Mouse (Mus musculus) limb, embryonic 15.5 days (tissue): ENCODE measurements around the gene Smg6. TPM values are rescaled to one million over a fixed set of nuclear protein-coding genes. Genes with fewer than 3 reads are reported as not detected.

ENCODE experiments used
- ATAC-seq: fragments of 200-750 bp; cut with Nextera tagmentation; 2 replicates; pipeline ENCODE4 v1.8.0; 2017; ENCODE audit warnings: low read depth, moderate TSS enrichment; ENCODE audit not compliant: insufficient number of reproducible peaks, low FRiP score, low TSS enrichment
- H3K27ac ChIP-seq: fragments of 300-500 bp; sonication (generic); 2 replicates; pipeline ENCODE4 v1.5.1; 2015; ENCODE audit warnings: moderate library complexity, mild to moderate bottlenecking, inconsistent platforms
- H3K27me3 ChIP-seq: fragments of 300-500 bp; sonication (generic); 2 replicates; pipeline ENCODE4 v1.6.1; 2015; ENCODE audit warnings: inconsistent platforms
- H3K36me3 ChIP-seq: fragments of 300-500 bp; sonication (generic); 2 replicates; pipeline ENCODE4 v1.6.1; 2015; ENCODE audit warnings: inconsistent platforms
- H3K4me1 ChIP-seq: fragments of 300-500 bp; sonication (generic); 2 replicates; pipeline ENCODE4 v1.6.1; 2015; ENCODE audit warnings: inconsistent platforms
- H3K4me2 ChIP-seq: fragments of 300-500 bp; sonication (generic); 2 replicates; pipeline ENCODE4 v1.6.1; 2015; ENCODE audit warnings: mild to moderate bottlenecking, inconsistent platforms
- H3K4me3 ChIP-seq: fragments of 300-500 bp; sonication (generic); 2 replicates; pipeline ENCODE4 v1.5.1; 2015; ENCODE audit warnings: mild to moderate bottlenecking, inconsistent platforms
- H3K9ac ChIP-seq: fragments of 300-500 bp; sonication (generic); 2 replicates; pipeline ENCODE4 v1.6.1; 2015; ENCODE audit warnings: inconsistent platforms
- H3K9me3 ChIP-seq: fragments of 300-500 bp; sonication (generic); 2 replicates; pipeline ENCODE4 v1.6.1; 2016; ENCODE audit warnings: inconsistent platforms
- WGBS: fragments of 180-500 bp; shearing (Covaris S2); methylation state at CpG from one replicate; pipeline ENCODE4 v1.1.7; 2015; 5-methylcytosine and 5-hydroxymethylcytosine counted together
- polyA plus RNA-seq: library from polyadenylated mRNA; unstranded; fragments of >200 nt; fragmentation: Nextera tagmentation; extraction: Ambion mirVana; gene quantifications from 2 replicates; pipeline ENCODE4 v1.2.1, GENCODE M21; 2015

Gene Smg6
- polyA plus RNA-seq, 1 experiment from 2014 or later: 17.6 TPM

- WGBS: 74% methylated on average over 3 of the region's 3 CpGs
- Histone ChIP-seq H3K36me3 (peaks cover 31% of the 10 kb centered on the region), H3K27me3 (no peaks in the 10 kb centered on the region), H3K4me2 (no peak overlapping the region), H3K9me3 (no peaks in the 10 kb centered on the region), H3K4me3 (no peak overlapping the region), H3K27ac (no peak overlapping the region), H3K4me1 (no peaks in the 10 kb centered on the region), H3K9ac (no peak overlapping the region)
- ATAC-seq: no peak
Measured at GRCm38 (mm10) chr11:74946348-74946747, 20.7 kb downstream of the Smg6 start.

DNA sequence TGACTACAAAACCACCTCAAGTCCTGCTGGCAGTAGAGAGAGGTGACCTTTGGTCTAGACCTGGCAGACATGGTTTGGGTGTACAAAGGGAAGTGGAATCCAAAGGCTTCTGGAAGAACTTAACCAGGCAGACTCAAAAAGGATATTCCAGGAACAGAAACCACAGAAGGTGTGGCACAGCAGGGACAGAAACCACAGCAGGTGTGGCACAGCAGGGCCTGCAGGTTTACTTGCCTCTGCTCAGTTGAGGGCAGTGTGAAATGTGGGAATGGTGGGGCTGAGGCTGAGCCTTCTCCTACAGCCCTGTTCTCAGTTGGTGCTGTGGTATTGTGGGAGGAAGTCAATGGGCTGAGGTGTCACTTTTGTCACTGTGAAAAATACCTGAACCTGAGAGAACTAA is 29.3 kb downstream of the Smg6 start:
- H3K4me3 ChIP-seq: no peak overlapping the region
- H3K36me3 ChIP-seq: peaks cover 17% of the 10 kb centered on the region; the same call in 1 of the 2 replicates
- no peak overlapping the region for H3K9ac ChIP-seq
- H3K27me3 ChIP-seq: no peaks in the 10 kb centered on the region
- ATAC-seq: no peak
- H3K4me2 ChIP-seq: no peak overlapping the region
- no peaks in the 10 kb centered on the region for H3K9me3 ChIP-seq
- no peaks in the 10 kb centered on the region for H3K4me1 ChIP-seq
- H3K27ac ChIP-seq: peak overlapping the region; percentile 54

DNA sequence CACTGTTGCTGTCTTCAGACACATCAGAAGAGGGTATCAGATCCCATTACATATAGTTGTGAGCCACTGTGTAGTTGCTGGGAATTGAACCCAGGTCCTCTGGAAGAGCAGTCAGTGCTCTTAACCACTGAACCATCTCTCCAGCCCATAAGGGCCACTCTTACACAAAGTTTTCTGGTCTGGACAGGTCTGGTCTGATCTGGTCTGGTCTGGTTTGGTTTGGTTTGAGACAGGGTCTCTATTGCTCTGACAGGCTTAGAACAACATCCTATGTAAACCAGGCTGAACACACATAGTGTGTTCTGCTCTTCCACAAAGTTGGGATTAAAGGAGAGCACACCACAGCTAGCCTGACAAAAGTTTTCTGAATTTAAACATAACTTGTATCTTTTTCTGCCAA is 30.4 kb downstream of the Smg6 start:
- H3K36me3 ChIP-seq: peaks cover 14% of the 10 kb centered on the region; the same call in 1 of the 2 replicates
- no peak overlapping the region for H3K9ac ChIP-seq
- no peaks in the 10 kb centered on the region for H3K27me3 ChIP-seq

DNA sequence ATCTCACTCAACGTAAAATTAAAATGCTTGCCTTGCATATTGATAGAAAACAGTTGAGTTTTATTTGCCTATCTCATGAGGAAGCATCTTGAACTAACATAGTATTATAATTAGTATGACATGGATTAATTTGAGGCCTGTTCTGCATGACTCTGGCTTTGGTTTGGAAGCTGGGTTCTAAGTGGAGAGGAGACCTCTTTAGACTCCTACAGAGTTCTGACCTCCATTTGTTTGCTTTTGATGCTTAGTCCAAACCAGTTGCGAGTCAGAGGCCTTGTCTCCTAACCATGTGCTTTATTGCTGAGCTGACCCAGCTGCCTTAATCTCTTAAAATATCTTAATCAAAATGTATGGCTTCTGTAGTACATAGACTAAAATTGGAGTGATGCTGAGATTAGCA is 32.0 kb downstream of the Smg6 start:
- ATAC-seq: no peak
- WGBS: 89% methylated on average over 2 of the region's 2 CpGs
- Histone ChIP-seq H3K4me1 (no peaks in the 10 kb centered on the region), H3K36me3 (peaks cover 14% of the 10 kb centered on the region; the same call in 1 of the 2 replicates), H3K9ac (no peak overlapping the region), H3K4me2 (no peak overlapping the region), H3K27ac (no peak overlapping the region), H3K27me3 (no peaks in the 10 kb centered on the region), H3K4me3 (no peak overlapping the region), H3K9me3 (no peaks in the 10 kb centered on the region)

More for the DNA sequence above, 30.4 kb downstream of the Smg6 start:
- Histone ChIP-seq H3K4me1 (no peaks in the 10 kb centered on the region), H3K4me3 (no peak overlapping the region), H3K4me2 (no peak overlapping the region), H3K27ac (no peak overlapping the region), H3K9me3 (no peaks in the 10 kb centered on the region)
- ATAC-seq: no peak

GRCm38 (mm10) chr11:74959501-74959900 is 33.9 kb downstream of the Smg6 start:
- Histone ChIP-seq H3K27me3 (no peaks in the 10 kb centered on the region), H3K9me3 (no peaks in the 10 kb centered on the region), H3K9ac (no peak overlapping the region), H3K4me3 (no peak overlapping the region), H3K4me2 (no peak overlapping the region), H3K36me3 (peaks cover 8% of the 10 kb centered on the region; the same call in 1 of the 2 replicates), H3K27ac (no peak overlapping the region), H3K4me1 (peaks cover 5% of the 10 kb centered on the region; the same call in 1 of the 2 replicates)
- WGBS: 77% methylated on average over 2 of the region's 2 CpGs
- no peak for ATAC-seq

DNA sequence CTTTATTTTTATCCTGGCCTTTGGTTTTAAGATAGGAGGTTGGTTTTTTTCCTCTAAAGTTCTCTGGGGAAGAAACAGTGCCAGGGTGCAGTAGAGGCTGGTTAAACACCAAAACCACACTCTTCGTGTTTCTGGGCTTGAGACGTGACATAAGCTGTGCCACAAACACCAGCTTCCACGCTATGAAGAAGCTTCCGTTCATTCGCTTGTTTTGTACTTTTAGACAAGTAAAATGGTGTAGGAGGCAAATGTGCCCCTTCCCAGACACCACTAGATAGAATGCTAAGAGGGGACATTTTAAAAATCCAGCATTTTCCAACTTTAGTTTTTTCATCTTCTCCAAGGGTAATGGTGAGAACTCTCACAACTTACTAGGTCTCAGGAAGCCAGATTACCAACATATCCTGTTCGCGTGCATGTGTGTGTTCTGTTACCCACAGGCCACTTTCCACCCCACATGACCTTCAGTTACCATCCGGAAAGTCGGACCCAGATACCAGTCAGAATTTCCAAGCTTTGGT is 34.5 kb downstream of the Smg6 start:
- Histone ChIP-seq H3K4me3 (no peak overlapping the region), H3K36me3 (peaks cover 8% of the 10 kb centered on the region; the same call in 1 of the 2 replicates), H3K4me1 (peaks cover 5% of the 10 kb centered on the region; the same call in 1 of the 2 replicates), H3K9me3 (no peaks in the 10 kb centered on the region), H3K4me2 (no peak overlapping the region), H3K27ac (no peak overlapping the region), H3K27me3 (no peaks in the 10 kb centered on the region), H3K9ac (no peak overlapping the region)
- no peak for ATAC-seq
- WGBS: 86% methylated on average over 9 of the region's 9 CpGs

DNA sequence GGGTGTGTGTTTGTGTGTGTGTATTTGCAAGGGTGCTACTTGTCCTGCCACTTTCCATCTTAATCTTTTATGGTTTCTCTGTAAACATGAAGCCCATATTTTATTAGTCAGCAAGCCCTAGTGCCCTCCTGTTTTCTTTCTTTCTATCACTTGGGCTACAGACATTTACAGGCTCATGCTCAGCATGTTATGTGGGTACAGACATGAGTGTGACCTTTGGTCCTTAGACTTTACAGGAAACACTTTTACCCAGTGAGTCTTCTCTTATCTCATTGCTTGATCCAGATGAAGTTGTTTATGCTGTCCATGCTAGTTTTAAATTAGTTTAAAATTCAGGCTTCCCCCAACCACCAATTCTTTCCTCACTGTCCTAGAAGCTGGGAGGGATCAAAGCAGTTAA is 36.3 kb downstream of the Smg6 start:
- Histone ChIP-seq H3K4me2 (no peak overlapping the region), H3K9me3 (no peaks in the 10 kb centered on the region), H3K4me3 (no peak overlapping the region), H3K27ac (no peak overlapping the region), H3K9ac (no peak overlapping the region), H3K27me3 (no peaks in the 10 kb centered on the region), H3K4me1 (peaks cover 5% of the 10 kb centered on the region; the same call in 1 of the 2 replicates), H3K36me3 (peaks cover 11% of the 10 kb centered on the region; the same call in 1 of the 2 replicates)
- no peak for ATAC-seq

DNA sequence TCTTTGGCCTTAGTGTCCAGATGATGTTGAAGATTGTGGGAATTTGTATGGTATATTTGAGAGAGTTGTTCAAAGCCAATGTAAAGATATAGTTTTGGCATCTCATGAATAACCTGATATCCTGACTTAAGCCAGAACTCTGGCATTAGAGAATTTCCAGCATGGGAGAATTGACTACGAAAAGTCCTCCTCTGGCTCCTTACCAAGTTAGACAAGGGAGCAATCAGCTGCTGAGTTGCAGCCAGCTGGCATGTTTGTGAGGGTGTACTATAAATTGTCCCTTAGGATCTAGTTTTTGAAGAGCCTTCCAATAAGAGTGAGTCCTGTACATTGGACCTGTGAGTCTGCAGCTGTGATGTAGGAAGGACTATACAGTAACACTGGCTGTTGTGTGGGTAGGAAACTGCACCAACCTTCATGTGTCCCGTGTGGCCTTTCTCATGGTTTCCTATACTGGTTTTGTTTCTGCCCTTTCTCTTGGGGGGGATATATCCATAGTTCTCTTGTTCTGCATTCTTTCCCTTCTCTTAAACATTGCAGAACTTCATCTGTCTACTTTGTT is 37.3 kb downstream of the Smg6 start:
- Histone ChIP-seq H3K27me3 (no peaks in the 10 kb centered on the region), H3K27ac (peak overlapping the region; percentile 48), H3K36me3 (peaks cover 6% of the 10 kb centered on the region; the same call in 1 of the 2 replicates), H3K4me1 (peaks cover 5% of the 10 kb centered on the region; the same call in 1 of the 2 replicates), H3K4me2 (no peak overlapping the region), H3K4me3 (no peak overlapping the region), H3K9ac (no peak overlapping the region), H3K9me3 (no peaks in the 10 kb centered on the region)
- 52% methylated on average over 2 of the region's 2 CpGs for WGBS
- ATAC-seq: peak; percentile 63; the same call in 1 of the 2 replicates

DNA sequence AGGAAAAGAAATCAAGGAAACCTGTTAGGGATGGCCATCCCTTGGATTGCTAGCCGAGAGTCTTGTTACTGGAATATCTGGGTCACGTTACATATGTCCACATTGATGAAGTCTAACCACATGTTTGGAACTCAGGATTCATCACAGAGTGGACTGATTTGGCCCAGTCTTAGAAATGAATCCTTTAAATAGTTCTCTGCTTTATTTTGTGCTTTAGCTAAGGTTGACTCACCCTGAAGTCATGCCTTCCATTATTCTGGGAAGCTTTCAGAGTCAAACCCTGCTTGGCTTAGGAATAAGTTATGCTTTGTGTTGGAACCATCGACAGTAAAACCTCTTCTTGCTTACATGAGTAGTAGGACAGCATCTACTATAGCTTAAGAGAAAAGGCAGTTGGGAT is 39.9 kb downstream of the Smg6 start:
- H3K9ac ChIP-seq: no peak overlapping the region
- H3K4me2 ChIP-seq: no peak overlapping the region
- H3K4me3 ChIP-seq: no peak overlapping the region
- ATAC-seq: no peak
- H3K4me1 ChIP-seq: peaks cover 5% of the 10 kb centered on the region; the same call in 1 of the 2 replicates
- H3K27me3 ChIP-seq: no peaks in the 10 kb centered on the region
- no peak overlapping the region for H3K27ac ChIP-seq
- 83% methylated on average over 3 of the region's 3 CpGs for WGBS
- H3K36me3 ChIP-seq: peaks cover 6% of the 10 kb centered on the region; the same call in 1 of the 2 replicates
- H3K9me3 ChIP-seq: no peaks in the 10 kb centered on the region

DNA sequence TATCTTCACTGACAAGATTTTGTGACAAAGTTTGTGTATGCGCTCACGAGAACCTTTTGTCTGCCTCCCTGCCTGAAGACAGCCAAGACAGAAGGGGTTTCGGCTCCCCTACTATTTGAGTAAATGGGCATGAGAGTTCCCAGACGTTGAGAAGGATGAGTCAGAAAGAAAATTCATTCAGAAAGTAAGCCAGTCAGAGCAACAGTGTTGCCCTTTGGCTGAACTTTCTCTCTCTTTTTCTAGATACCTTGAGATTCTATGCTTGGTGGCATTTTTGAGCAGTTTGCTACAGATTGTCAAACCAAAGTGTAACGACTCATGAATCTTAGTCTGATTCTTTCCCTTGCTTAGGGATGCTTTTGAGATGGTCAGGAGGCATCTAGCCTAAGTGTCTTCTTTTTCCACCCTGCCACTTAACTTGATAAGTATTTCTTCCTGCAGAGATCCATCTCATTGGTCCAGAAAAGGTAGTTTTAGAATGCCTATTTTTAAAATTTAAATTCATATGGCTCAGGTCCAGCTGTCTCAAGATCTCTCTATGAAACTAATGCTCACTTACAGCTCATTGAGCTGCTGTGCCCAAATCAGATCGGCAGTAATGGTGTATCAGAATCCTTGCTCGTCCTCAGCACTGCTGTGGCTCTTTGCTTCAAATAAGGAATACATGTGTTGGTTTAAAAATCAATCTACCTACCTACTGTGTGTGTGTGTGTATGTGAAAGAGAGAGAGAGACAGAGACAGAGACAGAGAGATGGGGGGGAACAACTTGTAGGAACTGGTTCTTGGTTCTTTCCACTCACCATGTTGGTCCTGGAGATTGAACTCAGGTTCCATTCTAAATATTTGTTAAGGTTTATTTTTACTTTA is 47.9 kb downstream of the Smg6 start:
- H3K27ac ChIP-seq: no peak overlapping the region
- ATAC-seq: no peak
- H3K4me2 ChIP-seq: no peak overlapping the region
- H3K9me3 ChIP-seq: no peaks in the 10 kb centered on the region
- H3K27me3 ChIP-seq: no peaks in the 10 kb centered on the region
- no peaks in the 10 kb centered on the region for H3K4me1 ChIP-seq
- 79% methylated on average over 7 of the region's 7 CpGs for WGBS
- H3K36me3 ChIP-seq: 0 out of 2 replicates have a peak, but pooled peaks cover 3% of the 10 kb centered on the region
- H3K9ac ChIP-seq: no peak overlapping the region
- no peak overlapping the region for H3K4me3 ChIP-seq

DNA sequence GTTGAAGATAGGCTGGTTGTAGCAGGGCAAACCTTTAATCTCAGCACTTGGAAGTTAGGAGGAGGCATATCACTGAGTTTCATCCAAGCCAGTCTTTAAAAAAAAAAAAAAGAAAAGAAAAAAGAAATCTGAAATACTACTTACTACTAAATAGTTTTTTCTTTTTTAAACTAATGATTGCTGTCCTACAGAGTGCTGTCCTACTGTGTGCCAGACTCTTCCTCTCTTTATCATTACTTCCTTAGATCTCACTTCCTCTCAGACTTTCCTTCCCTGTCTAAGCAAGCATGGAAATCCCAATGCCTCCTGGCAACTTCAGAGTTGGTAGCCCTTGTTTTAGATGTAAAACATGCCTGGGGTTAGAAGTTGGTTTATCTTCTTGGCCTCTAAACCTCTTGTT is 49.0 kb downstream of the Smg6 start:
- H3K36me3 ChIP-seq: 0 out of 2 replicates have a peak, but pooled peaks cover 3% of the 10 kb centered on the region
- H3K27ac ChIP-seq: no peak overlapping the region
- ATAC-seq: no peak
- H3K4me3 ChIP-seq: no peak overlapping the region
- H3K4me1 ChIP-seq: no peaks in the 10 kb centered on the region
- H3K9me3 ChIP-seq: no peaks in the 10 kb centered on the region
- no peak overlapping the region for H3K4me2 ChIP-seq
- H3K27me3 ChIP-seq: no peaks in the 10 kb centered on the region
- no peak overlapping the region for H3K9ac ChIP-seq
